ENCODE assay signal across 9 mouse cellular contexts in the genomic region with DNA sequence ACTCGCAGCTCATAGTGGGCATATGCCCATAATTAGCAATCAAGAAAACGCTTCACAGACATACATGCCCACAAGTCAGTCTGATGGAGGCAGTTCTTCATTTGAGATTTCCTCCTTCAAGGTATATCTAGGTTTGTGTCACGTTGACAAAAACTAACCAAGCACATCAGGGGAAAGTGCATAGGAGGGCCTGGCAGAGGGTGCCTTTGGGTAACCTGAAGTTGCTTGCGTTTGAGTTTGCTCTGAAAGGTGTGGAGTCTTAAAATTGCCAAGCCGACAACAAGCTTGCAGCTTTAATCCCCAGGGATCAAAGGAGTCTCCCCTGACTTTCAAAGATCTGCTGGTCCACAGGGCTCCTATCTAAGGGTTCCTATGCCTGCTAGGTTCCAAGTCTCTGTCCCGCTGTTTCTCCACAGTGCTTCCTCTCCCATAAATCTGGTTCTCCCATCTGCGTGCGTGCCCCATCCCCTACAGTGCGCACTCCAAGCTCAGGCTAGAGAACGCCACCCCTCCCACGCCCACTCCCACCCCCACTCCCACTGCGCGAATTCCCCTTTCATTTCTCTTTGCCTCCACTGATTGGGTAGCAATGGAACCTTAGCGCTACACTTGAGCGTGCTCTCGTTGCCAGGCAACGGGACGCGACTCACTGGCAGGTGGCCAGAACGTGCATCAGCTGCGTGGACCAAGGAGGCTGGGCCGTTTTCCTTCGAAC. TPM values are rescaled to one million over a fixed set of nuclear protein-coding genes. Genes with fewer than 3 reads are reported as not detected.
A peak's percentile ranks its signal among the peaks of the same experiment; 100 is the strongest.
DNase-seq lines count a peak whose midpoint lies in the region; ATAC-seq and TF ChIP-seq lines count a peak whose summit lies in the region.
"Had no signal": no experiment of that assay in that cellular context is flagged by ENCODE, and none has a peak within 500 bp of the region (broad histone marks: within the 10 kb centered on the region; RNA-seq: fewer than 3 reads in every experiment).

Dydc1 (plus strand) TSS at position 683 of the 715 bp plus-strand sequence.

- peaks cover 4% of the 10 kb centered on the region for H3K4me1 ChIP-seq in hindbrain, embryonic 16.5 days (ENCODE audit: control insufficient read depth, insufficient read depth, low read depth, low read length)

- H3K9me3 ChIP-seq in hindbrain, embryonic 16.5 days (ENCODE audit: control insufficient read depth, low read length): no peaks in the 10 kb centered on the region

- peak; percentile 79 for DNase-seq in adrenal gland, adult 2 months
- DNase-seq in cerebellum, postnatal 10 days: peak; percentile 91 to 92
- DNase-seq in frontal cortex, postnatal 10 days (ENCODE audit: low spot score in 2 of 2): peak; percentile 71 to 80
- DNase-seq in left cerebral cortex, adult 2 months (ENCODE audit: extremely low spot score in 1 of 2, low spot score in 2 of 2): peak; percentile 83 to 84
- DNase-seq in lung, postnatal 25 days (ENCODE audit: low spot score): peak; percentile 50
- DNase-seq in right cerebral cortex, adult 2 months (ENCODE audit: low spot score in 2 of 2): peak; percentile 88 to 91
- no peak for DNase-seq in adipocyte (ENCODE audit: low spot score)

- intact Hi-C loops in left cerebral cortex, adult 2 months (cut with DNase I): no loop called here

- no peak within 1 kb of the TSS for H3K27ac ChIP-seq in hindbrain, embryonic 16.5 days (ENCODE audit: low read depth, low read length)
- H3K27ac ChIP-seq in left cerebral cortex, adult 2 months: no peak within 1 kb of the TSS
- H3K27ac ChIP-seq: macrophage had no signal

- peak within 1 kb of the TSS; percentile 50 for H3K4me3 ChIP-seq in hindbrain, embryonic 16.5 days (ENCODE audit: low read length)
- peak within 1 kb of the TSS; percentile 55 for H3K4me3 ChIP-seq in left cerebral cortex, adult 2 months

- peak; percentile 98 for ATAC-seq in hindbrain, embryonic 16.5 days

- 11% methylated on average over 23 of the region's 23 CpGs for WGBS in hindbrain, embryonic 16.5 days

- TF ChIP-seq CTCF in left cerebral cortex, adult 2 months (IDR thresholded peaks at IDR 0.05): no peak

- peak within 1 kb of the TSS; percentile 55 for H3K9ac ChIP-seq in hindbrain, embryonic 16.5 days (ENCODE audit: low read depth, low read length)

- H3K4me2 ChIP-seq in hindbrain, embryonic 16.5 days (ENCODE audit: low read length): peak within 1 kb of the TSS; percentile 90

- H3K36me3 ChIP-seq in hindbrain, embryonic 16.5 days (ENCODE audit: control insufficient read depth, insufficient read depth, low read length): no peaks in the 10 kb centered on the region

- no peaks in the 10 kb centered on the region for H3K27me3 ChIP-seq in hindbrain, embryonic 16.5 days (replicated peaks; ENCODE audit: control insufficient read depth, insufficient read depth, low read length)

RNA-seq across cellular contexts. Expression of gene Dydc1, which starts in this region (rescaled TPM):
- total RNA-seq in adrenal gland, adult 2 months (2021): not detected
- not detected in 2 replicates for polyA plus RNA-seq in adrenal gland, adult 2 months (2012; rRNA removed)
- 0.26 TPM in 2 replicates for polyA plus RNA-seq in hindbrain, embryonic 16.5 days (2015; fragmentation: Nextera tagmentation; extraction: Ambion mirVana)
- not detected for total RNA-seq in left cerebral cortex, adult 2 months (2021)
- polyA plus RNA-seq: macrophage had no signal

Comparison
In these comparisons a context has a peak if more than half of its experiments do, and no peak if none do; other contexts are left out.
1. Peak in DNase-seq in adrenal gland, adult 2 months; RNA of the gene not detected or under 1 TPM.
2. Peak in ATAC-seq, H3K4me3 ChIP-seq, H3K9ac ChIP-seq and H3K4me2 ChIP-seq in hindbrain, embryonic 16.5 days; RNA of the gene not detected or under 1 TPM.
3. Peak in DNase-seq and H3K4me3 ChIP-seq in left cerebral cortex, adult 2 months; RNA of the gene not detected or under 1 TPM.